Mouse (Mus musculus) E14TG2a.4 (cell line): Measurements from ENCODE around the gene Tcf25.
A peak's percentile ranks its signal among the peaks of the same experiment; 100 is the strongest.
"Not testable (repeated sequence)": the region's sequence is repeated elsewhere in the genome, so short reads cannot be mapped to it uniquely, and the experiment has no call there.

Source experiments
- H3K27me3 ChIP-seq: 2 replicates; pipeline ENCODE4 v1.6.1; 2014; ENCODE audit warnings: low read length, control low read depth; ENCODE audit not compliant: insufficient read depth
- H3K36me3 ChIP-seq: 2 replicates; pipeline ENCODE4 v1.6.1; 2014; ENCODE audit warnings: low read length, control low read depth; ENCODE audit not compliant: insufficient read depth
- H3K4me1 ChIP-seq: replicated peaks from 2 replicates; pipeline ENCODE4 v1.6.1; 2014; ENCODE audit warnings: low read depth, low read length, control low read depth
- H3K4me3 ChIP-seq: replicated peaks from 2 replicates; pipeline ENCODE4 v1.5.1; 2014; ENCODE audit warnings: mild to moderate bottlenecking, low read length
- H3K9me3 ChIP-seq: 2 replicates; pipeline ENCODE4 v1.6.1; 2014; ENCODE audit warnings: low read length, control low read depth
- CTCF ChIP-seq: conservative IDR thresholded peaks from 2 replicates; pipeline ENCODE4 v1.5.1; 2014; ENCODE audit warnings: low read length
- NANOG ChIP-seq: IDR thresholded peaks from 2 replicates; pipeline ENCODE4 v1.6.1; 2014; ENCODE audit warnings: borderline replicate concordance, low read length, mixed read lengths
- POU5F1 ChIP-seq: IDR thresholded peaks from 2 replicates; pipeline ENCODE4 v1.6.1; 2014; ENCODE audit warnings: low read length, borderline replicate concordance

The Tcf25 gene

DNA sequence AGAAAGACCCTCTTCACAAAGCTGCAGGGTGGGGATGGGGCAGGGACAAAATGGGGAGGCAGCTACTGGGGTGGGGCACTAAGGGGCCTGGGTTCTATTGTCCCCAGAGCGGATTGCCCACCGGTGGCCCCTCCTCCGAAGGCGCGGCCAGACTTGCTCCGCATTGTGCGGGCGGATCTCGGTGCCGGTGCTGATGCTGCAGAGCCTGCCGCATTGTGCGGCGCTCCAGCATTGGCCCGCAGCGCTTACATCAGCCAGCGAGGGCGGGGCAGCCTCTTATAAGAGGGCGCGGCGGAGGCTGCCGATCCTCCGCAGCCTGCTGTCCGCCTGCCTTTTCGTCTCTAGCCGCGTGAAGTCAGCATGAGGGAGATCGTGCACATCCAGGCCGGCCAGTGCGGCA lies 37.7 kb downstream of the Tcf25 start, which contains the start of gene Tubb3:
TSS of gene Tubb3 (plus strand) at position 179 of the 400 bp plus-strand sequence.
- Histone ChIP-seq H3K4me1 (peaks cover 79% of the 10 kb centered on the region), H3K36me3 (0 out of 2 replicates have a peak, but pooled peaks cover 5% of the 10 kb centered on the region), H3K4me3 (peak within 1 kb of the TSS; percentile 83), H3K9me3 (no peaks in the 10 kb centered on the region), H3K27me3 (peaks cover 46% of the 10 kb centered on the region)
- no peak for TF ChIP-seq NANOG
- TF ChIP-seq CTCF = no peak
- no peak for TF ChIP-seq POU5F1

DNA sequence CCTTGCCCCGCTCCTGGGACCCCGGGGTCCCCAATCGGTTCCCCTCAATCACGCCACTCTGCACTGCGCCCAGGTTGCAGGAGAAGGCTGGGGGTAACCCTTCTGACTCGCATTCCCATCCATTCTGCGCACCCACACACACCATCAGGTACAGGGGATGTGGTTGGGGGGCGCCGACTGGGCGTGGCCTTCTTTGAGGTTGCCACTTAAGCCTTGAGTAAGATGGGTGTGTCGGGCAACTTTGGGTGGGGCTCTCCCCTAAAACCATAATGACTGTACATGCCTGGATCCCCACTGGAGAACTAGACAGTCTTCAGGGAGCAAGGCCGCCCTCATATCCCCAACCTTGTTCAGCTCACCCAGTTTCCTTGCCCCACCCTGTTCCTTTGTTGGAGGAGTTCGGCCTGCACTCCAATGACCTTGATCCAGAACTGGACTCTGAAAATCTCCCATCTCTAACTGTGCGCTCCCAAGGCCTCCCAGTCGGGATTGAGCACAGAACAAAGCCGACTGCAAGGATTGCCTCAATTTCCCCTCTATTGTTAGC lies 38.3 kb downstream of the Tcf25 start:
- no peak for TF ChIP-seq POU5F1
- TF ChIP-seq CTCF = no peak
- TF ChIP-seq NANOG = peak; percentile 59; the same call in 1 of the 2 replicates
- no peaks in the 10 kb centered on the region for H3K9me3 ChIP-seq
- peaks cover 46% of the 10 kb centered on the region for H3K27me3 ChIP-seq
- 0 out of 2 replicates have a peak, but pooled peaks cover 7% of the 10 kb centered on the region for H3K36me3 ChIP-seq
- H3K4me1 ChIP-seq = peaks cover 79% of the 10 kb centered on the region
- H3K4me3 ChIP-seq = peak overlapping the region; percentile 83

DNA sequence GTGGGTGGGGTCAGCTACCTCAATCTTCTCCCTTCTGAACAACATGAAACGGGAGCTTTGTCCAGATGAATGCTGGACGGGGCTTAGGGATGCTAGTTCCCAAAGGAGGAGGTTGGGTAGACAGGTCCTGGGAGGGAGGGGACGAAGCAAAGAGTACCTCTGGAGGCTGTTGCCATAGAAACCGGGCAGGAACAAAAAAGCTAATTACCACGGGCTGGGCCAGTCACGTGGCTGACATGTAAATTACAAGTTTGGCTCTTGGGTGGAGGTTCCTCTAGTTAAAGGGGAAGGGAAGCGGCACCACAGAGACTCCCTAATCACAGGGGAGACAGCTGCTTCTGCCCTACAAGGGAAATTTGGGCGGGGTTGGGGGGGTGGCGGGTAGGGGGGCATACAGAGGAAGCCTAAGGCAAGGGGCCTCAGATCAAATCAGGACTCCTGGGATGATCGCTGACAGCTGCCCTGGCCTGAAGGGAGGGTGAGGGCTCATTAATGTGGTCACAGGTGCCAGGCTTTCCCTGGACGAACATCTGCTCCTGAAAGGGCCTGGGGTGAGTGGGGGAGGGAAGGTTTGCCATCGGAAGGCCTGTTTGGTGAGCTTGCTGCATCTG lies 39.1 kb downstream of the Tcf25 start:
- Histone ChIP-seq H3K27me3 (peaks cover 42% of the 10 kb centered on the region), H3K4me1 (peaks cover 78% of the 10 kb centered on the region), H3K36me3 (0 out of 2 replicates have a peak, but pooled peaks cover 11% of the 10 kb centered on the region), H3K4me3 (peak overlapping the region; percentile 83), H3K9me3 (no peaks in the 10 kb centered on the region)
- TF ChIP-seq POU5F1 = no peak
- TF ChIP-seq CTCF = no peak
- TF ChIP-seq NANOG = no peak

DNA sequence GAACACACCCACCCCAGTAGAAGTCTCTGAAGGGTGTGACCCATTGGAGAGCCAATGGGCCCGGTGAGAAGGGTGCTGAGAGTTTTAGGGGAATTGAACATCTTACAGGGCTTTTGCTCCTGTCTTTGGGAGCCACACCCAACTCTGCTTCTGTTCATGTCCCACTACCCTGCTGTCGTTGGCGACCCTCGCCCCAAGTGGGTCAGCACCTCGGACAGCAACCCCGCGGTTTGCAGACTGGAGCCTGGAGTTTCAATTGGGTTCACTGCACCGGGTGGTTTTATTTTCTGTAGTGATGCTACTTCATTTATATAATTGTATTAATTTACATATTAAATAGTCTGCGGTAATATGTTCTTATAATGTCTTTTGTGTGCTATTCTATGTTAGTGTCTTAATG lies 40.7 kb downstream of the Tcf25 start:
- no peak for TF ChIP-seq NANOG
- no peak for TF ChIP-seq CTCF
- no peak for TF ChIP-seq POU5F1
- H3K4me1 ChIP-seq = peaks cover 68% of the 10 kb centered on the region
- peaks cover 24% of the 10 kb centered on the region for H3K36me3 ChIP-seq
- H3K4me3 ChIP-seq = peak overlapping the region; percentile 68; the same call in 1 of the 2 replicates
- no peaks in the 10 kb centered on the region for H3K9me3 ChIP-seq
- H3K27me3 ChIP-seq = peaks cover 27% of the 10 kb centered on the region

DNA sequence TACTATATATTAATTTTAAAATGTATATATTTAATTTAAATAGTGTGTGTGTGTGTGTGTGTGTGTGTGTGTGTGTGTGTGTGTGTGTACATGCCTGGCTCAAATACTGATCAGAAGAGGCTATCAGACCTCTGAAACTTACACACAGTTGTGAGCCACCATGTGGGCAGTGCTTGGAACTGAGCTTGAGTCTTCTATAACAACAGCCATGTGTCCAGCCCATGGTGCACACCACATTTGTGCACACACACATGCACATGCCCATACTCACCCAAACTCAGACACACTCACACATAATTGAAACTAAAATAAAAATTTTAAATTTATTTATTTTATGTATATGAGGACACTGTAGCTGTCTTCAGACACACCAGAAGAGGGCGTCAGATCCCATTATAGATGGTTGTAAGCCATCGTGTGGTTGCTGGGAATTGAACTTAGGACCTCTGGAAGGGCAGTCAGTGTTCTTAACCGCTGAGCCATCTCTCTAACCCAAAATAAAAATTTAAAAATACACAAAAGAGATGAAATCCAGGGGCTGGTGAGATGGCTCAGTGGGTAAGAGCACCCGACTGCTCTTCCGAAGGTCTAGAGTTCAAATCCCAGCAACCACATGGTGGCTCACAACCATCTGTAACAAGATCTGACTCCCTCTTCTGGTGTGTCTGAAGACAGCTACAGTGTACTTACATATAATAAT lies 41.6 kb downstream of the Tcf25 start:
- Histone ChIP-seq H3K27me3 (peaks cover 18% of the 10 kb centered on the region), H3K4me1 (peaks cover 59% of the 10 kb centered on the region), H3K36me3 (peaks cover 32% of the 10 kb centered on the region)
- not testable (repeated sequence) for H3K9me3 ChIP-seq, H3K4me3 ChIP-seq

DNA sequence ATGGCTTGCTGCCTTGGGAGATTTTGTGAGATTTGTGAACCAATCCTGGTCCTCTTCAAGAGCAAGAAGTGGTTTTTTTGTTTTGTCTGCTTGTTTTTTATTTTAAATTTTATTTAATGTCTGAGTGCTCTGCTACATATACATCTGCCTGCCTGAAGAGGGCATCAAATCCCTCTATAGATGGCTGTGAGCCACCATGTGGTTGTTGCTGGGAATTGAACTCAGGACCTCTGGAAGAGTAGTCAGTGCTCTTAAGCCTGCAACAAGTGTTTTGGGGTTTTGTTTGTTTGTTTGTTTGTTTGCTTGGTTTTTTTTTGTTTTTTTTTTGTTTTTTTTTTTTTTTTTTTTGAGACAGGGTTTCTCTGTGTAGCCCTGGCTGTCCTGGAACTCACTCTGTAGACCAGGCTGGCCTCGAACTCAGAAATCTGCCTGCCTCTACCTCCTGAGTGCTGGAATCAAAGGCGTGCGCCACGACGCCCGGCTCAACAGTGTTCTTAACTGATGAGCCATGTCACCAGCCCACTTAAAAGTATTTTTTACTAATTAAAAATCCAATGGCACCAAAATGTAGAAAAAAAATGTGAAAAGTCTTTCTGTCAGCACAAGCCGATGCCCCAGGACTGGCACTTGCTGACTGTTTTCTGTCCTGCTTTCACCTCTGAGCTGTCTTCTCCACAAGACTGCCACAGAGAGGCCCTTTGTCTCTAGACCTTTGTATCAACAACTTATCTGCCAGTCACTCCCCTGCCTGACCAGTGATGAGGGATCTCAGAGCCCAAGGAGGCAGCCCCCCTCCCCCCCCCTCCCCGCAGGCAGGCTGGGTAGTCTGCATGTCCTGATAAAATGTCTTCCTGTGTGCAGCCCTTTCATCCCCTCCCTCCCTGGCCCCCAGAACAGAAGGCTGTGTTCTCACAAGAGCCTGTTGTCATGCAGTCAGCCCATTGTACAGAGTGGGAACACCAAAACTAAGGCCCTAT lies 42.7 kb downstream of the Tcf25 start:
- H3K4me3 ChIP-seq = no peak overlapping the region
- H3K9me3 ChIP-seq = peaks cover 3% of the 10 kb centered on the region; the same call in 1 of the 2 replicates
- peaks cover 43% of the 10 kb centered on the region for H3K36me3 ChIP-seq
- peaks cover 7% of the 10 kb centered on the region; the same call in 1 of the 2 replicates for H3K27me3 ChIP-seq
- H3K4me1 ChIP-seq = peaks cover 61% of the 10 kb centered on the region
- TF ChIP-seq NANOG (no peak), CTCF (peak; percentile 67)

DNA sequence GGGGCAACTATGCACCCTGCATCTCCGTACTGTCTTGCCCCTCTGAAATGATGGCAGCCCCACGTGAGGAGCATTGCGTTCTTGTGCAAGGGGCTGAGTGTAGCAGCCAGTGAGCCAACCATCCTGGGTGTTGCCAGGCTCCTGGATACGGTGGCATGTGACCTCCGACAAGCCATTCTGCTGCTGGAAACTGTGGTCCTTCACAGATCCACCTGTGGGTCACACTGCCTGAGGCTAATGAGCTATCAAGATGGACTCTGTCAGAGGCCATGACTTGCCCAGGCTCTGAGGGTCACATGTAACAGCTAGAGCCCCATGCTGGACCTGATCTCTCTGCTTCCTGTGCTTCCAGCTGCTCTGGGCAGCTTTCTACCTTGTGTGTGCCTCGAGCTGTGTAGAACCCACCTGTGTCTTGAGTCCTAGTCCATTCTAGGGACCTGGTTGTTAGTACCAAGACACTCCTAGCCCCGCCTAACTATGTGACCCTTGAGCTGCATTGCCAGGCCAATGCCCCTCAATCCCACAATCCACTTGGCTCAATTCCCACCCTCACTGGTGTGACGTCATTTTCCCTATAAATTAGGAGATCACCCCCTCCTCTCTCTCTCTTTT lies 43.5 kb downstream of the Tcf25 start:
- Histone ChIP-seq H3K4me1 (peaks cover 63% of the 10 kb centered on the region), H3K4me3 (no peak overlapping the region), H3K36me3 (peaks cover 51% of the 10 kb centered on the region), H3K27me3 (peaks cover 1% of the 10 kb centered on the region; the same call in 1 of the 2 replicates), H3K9me3 (peaks cover 3% of the 10 kb centered on the region; the same call in 1 of the 2 replicates)
- TF ChIP-seq NANOG = no peak
- no peak for TF ChIP-seq CTCF
- TF ChIP-seq POU5F1 = no peak

DNA sequence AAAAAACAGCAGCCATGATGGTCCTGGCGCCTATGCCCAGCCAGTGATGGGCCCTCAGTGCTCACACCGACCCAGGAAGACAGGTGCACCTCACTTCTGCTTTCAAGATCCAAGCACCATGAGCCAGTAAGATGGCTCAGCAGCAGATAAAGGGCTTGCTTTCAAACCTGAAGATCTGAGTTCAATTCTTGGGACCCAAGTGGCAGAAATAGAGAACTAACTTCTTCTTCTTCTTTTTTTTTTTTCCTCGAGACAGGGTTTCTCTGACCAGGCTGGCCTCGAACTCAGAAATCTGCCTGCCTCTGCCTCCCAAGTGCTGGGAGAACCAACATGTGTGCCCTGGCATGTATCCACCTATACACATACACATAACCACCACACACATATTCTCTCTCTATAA lies 46.2 kb downstream of the Tcf25 start:
- Histone ChIP-seq H3K27me3 (no peaks in the 10 kb centered on the region), H3K9me3 (peaks cover 3% of the 10 kb centered on the region; the same call in 1 of the 2 replicates), H3K36me3 (peaks cover 45% of the 10 kb centered on the region), H3K4me1 (peaks cover 52% of the 10 kb centered on the region), H3K4me3 (no peak overlapping the region)
- TF ChIP-seq POU5F1 = no peak
- TF ChIP-seq CTCF = no peak
- TF ChIP-seq NANOG = no peak
